Mouse (Mus musculus): ENCODE measurements at regions not wholly inside any gene's neighbourhood (a gene's known extent, or its start where the extent isn't known, plus 50 kb on each side); places are given as distances from the start of the nearest gene placed in this dataset.

- no peak for TF ChIP-seq GATA1 (IDR thresholded peaks at IDR 0.05; ENCODE audit: low read length)
These were observed 92.9 kb upstream of the Klf14 start for GRCm38 (mm10) chr6:31051771-31052170.

DNA sequence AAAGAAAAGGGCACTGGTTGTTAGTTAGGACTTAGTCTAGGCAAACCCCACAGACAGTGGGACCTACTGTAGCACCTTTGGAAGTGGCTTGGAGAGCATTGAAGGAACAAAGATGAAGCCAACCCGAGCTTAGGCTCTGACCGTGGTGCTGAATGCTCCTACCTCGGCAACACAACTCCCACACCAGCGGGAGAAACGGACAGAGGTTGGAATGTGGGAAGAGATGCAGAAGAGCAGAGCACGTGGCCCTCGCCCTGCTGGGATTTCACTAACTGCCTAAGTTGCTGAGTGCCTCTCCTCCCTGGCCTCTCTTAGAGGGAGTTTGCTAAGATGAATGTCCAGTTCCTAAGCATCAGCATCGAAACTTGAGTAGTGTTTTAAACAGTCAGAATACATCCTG is 94.1 kb upstream of the Klf14 start:
- no peak for TF ChIP-seq GATA1 (IDR thresholded peaks at IDR 0.05; ENCODE audit: low read length)

- TF ChIP-seq GATA1 (IDR thresholded peaks at IDR 0.05; ENCODE audit: low read length): no peak
These were observed 98.1 kb upstream of the Klf14 start for GRCm38 (mm10) chr6:31056786-31057566.

- no peak for TF ChIP-seq GATA1 (IDR thresholded peaks at IDR 0.05; ENCODE audit: low read length)
These were observed 99.4 kb upstream of the Klf14 start for GRCm38 (mm10) chr6:31058299-31058698.

DNA sequence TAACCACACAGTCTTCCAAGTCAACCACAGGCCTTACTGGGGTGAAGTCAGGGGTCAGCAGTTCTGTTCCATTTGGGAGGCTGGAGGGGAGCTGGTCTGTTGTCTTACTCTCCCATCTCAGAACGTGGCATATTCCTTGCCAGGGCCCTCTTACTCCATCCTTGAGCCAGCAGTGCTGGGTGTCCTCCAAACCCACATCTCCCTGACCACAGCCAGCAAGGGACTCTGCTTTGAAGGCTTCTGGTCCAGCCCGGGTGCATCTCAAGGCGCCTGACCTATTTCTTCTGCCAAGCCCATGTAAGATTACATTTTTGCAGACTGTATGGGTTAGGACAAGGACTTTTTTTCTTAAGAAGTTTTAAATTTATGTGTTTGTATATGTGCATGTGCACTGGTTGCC is 100.1 kb upstream of the Klf14 start:
- TF ChIP-seq GATA1 (IDR thresholded peaks at IDR 0.05; ENCODE audit: low read length): no peak

DNA sequence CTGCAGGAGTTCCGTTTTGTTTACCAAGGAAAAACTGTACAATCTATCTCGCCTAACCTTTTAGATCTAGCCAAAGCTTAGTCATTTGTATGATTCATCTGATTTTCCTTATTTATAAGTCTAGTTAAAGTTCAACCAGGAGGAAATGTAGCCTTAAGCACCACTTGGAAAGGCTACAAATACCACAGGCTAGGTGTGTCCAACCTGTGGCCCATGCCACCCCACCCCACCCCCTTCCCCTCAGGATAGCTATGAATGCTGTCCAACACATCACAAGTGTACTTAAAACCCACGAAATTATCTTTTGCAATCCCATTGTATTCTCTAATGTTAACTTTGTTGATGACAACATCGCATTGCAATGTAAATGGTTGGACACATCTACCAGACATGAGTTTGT is 102.9 kb upstream of the Klf14 start:
- no peak for TF ChIP-seq GATA1 (IDR thresholded peaks at IDR 0.05; ENCODE audit: low read length)

- no peak for TF ChIP-seq GATA1 (IDR thresholded peaks at IDR 0.05; ENCODE audit: low read length)
These were observed 106.5 kb upstream of the Klf14 start for GRCm38 (mm10) chr6:31065419-31065818.

- no peak for TF ChIP-seq GATA1 (IDR thresholded peaks at IDR 0.05; ENCODE audit: low read length)
These were observed 108.0 kb upstream of the Klf14 start for GRCm38 (mm10) chr6:31066861-31067260.

- no peak for TF ChIP-seq GATA1 (IDR thresholded peaks at IDR 0.05; ENCODE audit: low read length)
These were observed 108.6 kb upstream of the Klf14 start for GRCm38 (mm10) chr6:31067453-31067852.

DNA sequence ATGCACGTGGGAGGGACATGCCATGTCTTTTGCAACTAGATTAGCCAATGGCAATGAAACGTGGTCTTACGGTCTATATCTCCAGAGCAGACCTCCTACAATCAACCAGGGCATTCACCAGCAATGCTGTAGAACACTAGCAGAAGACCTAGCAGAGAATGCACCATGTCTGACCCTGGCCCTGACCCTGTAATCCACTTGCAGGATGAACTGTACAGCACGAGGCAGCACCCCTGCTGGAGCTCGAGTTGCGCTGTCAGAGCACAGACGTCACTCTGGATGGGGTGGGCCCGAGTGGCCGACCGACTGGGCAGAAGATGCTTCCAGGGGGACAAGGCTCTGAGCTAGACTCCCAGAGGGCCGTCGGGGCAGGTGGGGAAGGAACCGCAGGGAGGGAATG is 110.4 kb upstream of the Klf14 start:
- no peak for TF ChIP-seq GATA1 (IDR thresholded peaks at IDR 0.05; ENCODE audit: low read length)

GRCm38 (mm10) chr6:31070537-31070936 is 111.7 kb upstream of the Klf14 start:
- TF ChIP-seq GATA1 (IDR thresholded peaks at IDR 0.05; ENCODE audit: low read length): no peak

GRCm38 (mm10) chr6:31070966-31071365 is 112.1 kb upstream of the Klf14 start:
- TF ChIP-seq GATA1 (IDR thresholded peaks at IDR 0.05; ENCODE audit: low read length): no peak

DNA sequence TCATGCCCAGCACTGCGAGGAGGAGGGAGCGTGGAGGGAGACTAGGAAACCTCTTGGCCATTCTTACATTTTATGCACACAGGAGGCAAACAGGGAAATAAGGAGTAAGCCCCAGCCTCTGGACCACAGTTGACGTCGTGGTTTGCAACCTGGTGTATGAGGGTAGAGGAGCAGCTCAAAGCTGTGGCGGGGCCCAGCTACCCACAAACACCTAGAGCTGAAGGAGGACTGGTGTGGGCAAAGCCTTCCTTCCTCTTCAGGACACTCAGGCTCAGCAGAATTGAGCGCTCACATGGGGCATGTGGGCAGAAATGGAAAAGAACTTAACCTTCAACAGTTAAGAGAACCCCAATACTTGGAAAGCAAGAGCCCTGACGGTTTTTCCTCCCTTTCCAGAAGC is 113.2 kb upstream of the Klf14 start:
- no peak for TF ChIP-seq GATA1 (IDR thresholded peaks at IDR 0.05; ENCODE audit: low read length)

GRCm38 (mm10) chr6:31072559-31072958 is 113.7 kb upstream of the Klf14 start:
- TF ChIP-seq GATA1 (IDR thresholded peaks at IDR 0.05; ENCODE audit: low read length): no peak

DNA sequence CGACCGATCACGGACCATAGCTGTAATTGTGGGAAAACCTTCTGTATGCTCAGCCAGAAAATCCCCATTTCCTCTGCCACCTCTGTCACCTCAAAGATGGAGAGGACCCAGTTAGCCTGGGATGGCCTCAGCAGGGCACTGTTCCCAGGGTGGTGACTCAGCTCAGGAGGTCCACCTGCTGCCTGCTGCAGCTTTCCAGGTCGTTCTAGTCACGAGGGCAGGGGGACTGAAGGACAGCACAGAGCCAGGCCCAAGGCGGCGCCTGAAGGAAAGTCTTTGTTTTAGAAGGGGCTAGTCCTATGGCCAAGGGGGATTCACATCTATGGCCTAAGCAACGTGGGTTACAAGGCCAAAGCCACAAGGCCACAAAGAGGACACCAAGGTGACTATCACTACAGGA is 114.5 kb upstream of the Klf14 start:
- TF ChIP-seq GATA1 (IDR thresholded peaks at IDR 0.05; ENCODE audit: low read length): no peak

GRCm38 (mm10) chr6:31074394-31074793 is 115.5 kb upstream of the Klf14 start:
- TF ChIP-seq GATA1 (IDR thresholded peaks at IDR 0.05; ENCODE audit: low read length): no peak

- TF ChIP-seq GATA1 (IDR thresholded peaks at IDR 0.05; ENCODE audit: low read length): no peak
These were observed 116.3 kb upstream of the Klf14 start for GRCm38 (mm10) chr6:31075209-31075571.
